Mouse (Mus musculus): Measurements from ENCODE around the gene Ccdc9b. TPM values are rescaled to one million over a fixed set of nuclear protein-coding genes. Genes with fewer than 3 reads are reported as not detected.
A peak's percentile ranks its signal among the peaks of the same experiment; 100 is the strongest.

The Ccdc9b gene
- polyA plus RNA-seq, 1 experiment from 2014 or later: 0.68 TPM

DNA sequence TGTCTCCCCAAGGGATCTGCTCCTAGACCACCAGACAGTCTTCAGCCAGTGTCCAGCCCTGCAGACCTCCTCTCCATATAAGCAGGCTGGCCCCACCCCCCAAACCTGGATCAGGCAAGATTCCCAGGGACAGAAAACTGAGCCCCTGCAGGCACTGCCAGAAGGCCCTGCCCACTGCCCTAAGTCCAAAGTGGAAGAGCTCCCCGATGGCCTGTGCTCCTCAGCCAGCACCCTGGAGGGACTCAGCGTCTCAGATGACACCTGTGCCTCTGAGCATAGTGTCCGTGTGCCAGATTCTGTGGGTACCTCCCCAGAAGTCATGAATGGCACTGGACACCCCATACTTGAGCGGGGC lies 29.8 kb upstream of the Ccdc9b start:
- Histone ChIP-seq H3K9me3 (ENCODE audit: control insufficient read depth, low read length) (no peaks in the 10 kb centered on the region), H3K9ac (ENCODE audit: low read depth, low read length) (no peak overlapping the region), H3K4me3 (ENCODE audit: low read depth, low read length) (no peak overlapping the region), H3K27me3 (ENCODE audit: control insufficient read depth, insufficient read depth, low read length) (no peaks in the 10 kb centered on the region), H3K27ac (ENCODE audit: low read depth, low read length) (no peak overlapping the region), H3K36me3 (ENCODE audit: control insufficient read depth, insufficient read depth, low read length) (no peaks in the 10 kb centered on the region), H3K4me1 (replicated peaks; ENCODE audit: control insufficient read depth, insufficient read depth, low read length) (no peaks in the 10 kb centered on the region), H3K4me2 (replicated peaks; ENCODE audit: low read depth, low read length) (no peak overlapping the region)
- 75% methylated on average over 4 of the region's 4 CpGs for WGBS
- ATAC-seq (ENCODE audit: low FRiP score) (no peak), DNase-seq (ENCODE audit: low spot score) (no peak)

DNA sequence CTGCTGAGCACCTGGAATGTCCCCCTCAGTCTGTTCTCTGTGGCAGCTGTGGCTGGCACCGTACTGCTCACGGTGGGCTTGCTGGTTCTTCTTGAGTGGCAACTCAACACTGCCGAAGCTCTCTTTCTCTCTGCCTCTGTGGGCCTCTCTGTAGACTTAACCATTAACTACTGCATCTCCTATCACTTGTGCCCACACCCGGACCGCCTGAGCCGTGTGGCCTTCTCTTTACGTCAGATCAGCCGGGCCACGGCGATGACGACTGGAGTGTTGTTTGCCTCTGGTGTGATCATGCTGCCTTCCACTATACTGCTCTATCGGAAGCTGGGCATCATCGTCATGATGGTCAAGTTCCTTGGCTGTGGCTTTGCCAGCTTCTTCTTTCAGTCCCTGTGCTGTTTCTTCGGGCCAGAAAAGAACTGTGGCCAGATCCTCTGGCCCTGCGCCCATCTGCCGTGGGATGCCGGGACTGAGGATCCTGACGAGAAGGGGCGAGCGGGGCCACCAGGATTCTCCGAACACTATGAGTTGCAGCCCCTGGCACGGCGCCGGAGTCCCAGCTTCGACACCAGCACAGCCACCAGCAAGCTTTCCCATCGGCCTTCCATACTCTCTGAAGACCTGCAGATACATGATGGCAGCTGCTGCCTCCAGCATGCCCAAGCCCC lies 29.3 kb upstream of the Ccdc9b start:
- DNase-seq (ENCODE audit: low spot score) (no peak), ATAC-seq (ENCODE audit: low FRiP score) (no peak)
- no peak overlapping the region for H3K27ac ChIP-seq (ENCODE audit: low read depth, low read length)
- no peak overlapping the region for H3K4me3 ChIP-seq (ENCODE audit: low read depth, low read length)
- H3K36me3 ChIP-seq (ENCODE audit: control insufficient read depth, insufficient read depth, low read length): no peaks in the 10 kb centered on the region
- H3K9me3 ChIP-seq (ENCODE audit: control insufficient read depth, low read length): no peaks in the 10 kb centered on the region
- 95% methylated on average over 26 of the region's 26 CpGs for WGBS
- no peaks in the 10 kb centered on the region for H3K27me3 ChIP-seq (ENCODE audit: control insufficient read depth, insufficient read depth, low read length)
- H3K9ac ChIP-seq (ENCODE audit: low read depth, low read length): no peak overlapping the region
- H3K4me2 ChIP-seq (replicated peaks; ENCODE audit: low read depth, low read length): no peak overlapping the region
- no peaks in the 10 kb centered on the region for H3K4me1 ChIP-seq (replicated peaks; ENCODE audit: control insufficient read depth, insufficient read depth, low read length)

DNA sequence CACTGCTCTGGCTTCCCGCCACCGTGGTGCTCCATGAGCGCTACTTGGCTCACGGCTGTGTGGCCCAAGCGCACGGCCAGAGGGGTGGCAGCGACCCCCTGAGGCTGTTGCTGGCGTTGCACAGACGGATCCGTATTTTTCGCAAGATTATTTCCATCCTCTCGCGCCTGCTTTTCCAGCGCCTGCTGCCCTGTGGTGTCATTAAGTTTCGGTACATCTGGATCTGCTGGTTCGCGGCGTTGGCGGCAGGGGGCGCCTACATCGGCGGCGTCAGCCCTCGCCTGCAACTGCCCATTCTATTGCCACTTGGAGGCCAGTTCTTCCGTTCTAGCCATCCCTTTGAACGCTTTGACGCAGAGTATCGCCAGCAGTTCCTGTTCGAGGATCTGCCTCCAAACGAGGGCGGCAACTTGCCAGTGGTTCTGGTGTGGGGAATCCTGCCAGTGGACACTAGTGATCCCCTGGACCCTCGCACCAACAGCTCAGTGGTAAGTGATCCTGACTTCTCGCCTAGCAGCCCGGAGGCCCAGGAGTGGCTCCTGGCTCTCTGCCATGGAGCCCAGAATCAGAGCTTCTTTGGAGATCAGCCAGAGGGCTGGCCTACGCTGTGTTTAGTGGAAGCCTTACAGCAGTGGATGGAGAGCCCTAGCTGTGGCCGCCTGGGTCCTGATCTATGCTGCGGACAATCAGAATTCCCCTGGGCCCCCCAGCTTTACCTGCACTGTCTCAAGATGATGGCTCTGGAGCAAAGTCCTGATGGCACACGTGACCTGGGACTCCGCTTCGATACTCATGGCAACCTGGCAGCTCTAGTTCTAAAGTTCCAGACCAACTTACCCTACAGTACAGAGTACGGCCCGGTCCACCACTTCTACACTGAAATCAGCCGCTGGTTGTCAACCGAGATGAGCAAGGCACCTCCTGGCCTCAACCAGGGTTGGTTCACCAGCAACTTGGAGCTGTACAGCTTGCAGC lies 28.4 kb upstream of the Ccdc9b start:
- ATAC-seq (ENCODE audit: low FRiP score): 0 out of 2 replicates have a peak, but pooled peaks have one; percentile 38
- Histone ChIP-seq H3K27ac (ENCODE audit: low read depth, low read length) (no peak overlapping the region), H3K36me3 (ENCODE audit: control insufficient read depth, insufficient read depth, low read length) (no peaks in the 10 kb centered on the region), H3K4me1 (replicated peaks; ENCODE audit: control insufficient read depth, insufficient read depth, low read length) (no peaks in the 10 kb centered on the region), H3K9ac (ENCODE audit: low read depth, low read length) (no peak overlapping the region), H3K9me3 (ENCODE audit: control insufficient read depth, low read length) (no peaks in the 10 kb centered on the region), H3K4me3 (ENCODE audit: low read depth, low read length) (no peak overlapping the region), H3K27me3 (ENCODE audit: control insufficient read depth, insufficient read depth, low read length) (no peaks in the 10 kb centered on the region), H3K4me2 (replicated peaks; ENCODE audit: low read depth, low read length) (peak overlapping the region; percentile 27; the same call in 1 of the 2 replicates)
- peak; percentile 71 for DNase-seq (ENCODE audit: low spot score)
- 28% methylated on average over 44 of the region's 44 CpGs for WGBS

- no peak overlapping the region for H3K9ac ChIP-seq (ENCODE audit: low read depth, low read length)
- no peak overlapping the region for H3K27ac ChIP-seq (ENCODE audit: low read depth, low read length)
- peak overlapping the region; percentile 27; the same call in 1 of the 2 replicates for H3K4me2 ChIP-seq (replicated peaks; ENCODE audit: low read depth, low read length)
- ATAC-seq (ENCODE audit: low FRiP score) (no peak; the same call in 1 of the 2 replicates), DNase-seq (ENCODE audit: low spot score) (no peak)
- H3K4me3 ChIP-seq (ENCODE audit: low read depth, low read length): no peak overlapping the region
- H3K9me3 ChIP-seq (ENCODE audit: control insufficient read depth, low read length): no peaks in the 10 kb centered on the region
- H3K36me3 ChIP-seq (ENCODE audit: control insufficient read depth, insufficient read depth, low read length): no peaks in the 10 kb centered on the region
- no peaks in the 10 kb centered on the region for H3K4me1 ChIP-seq (replicated peaks; ENCODE audit: control insufficient read depth, insufficient read depth, low read length)
- 56% methylated on average over 12 of the region's 12 CpGs for WGBS
- H3K27me3 ChIP-seq (ENCODE audit: control insufficient read depth, insufficient read depth, low read length): no peaks in the 10 kb centered on the region
These were observed 27.7 kb upstream of the Ccdc9b start for GRCm38 (mm10) chr2:118790221-118790550.

DNA sequence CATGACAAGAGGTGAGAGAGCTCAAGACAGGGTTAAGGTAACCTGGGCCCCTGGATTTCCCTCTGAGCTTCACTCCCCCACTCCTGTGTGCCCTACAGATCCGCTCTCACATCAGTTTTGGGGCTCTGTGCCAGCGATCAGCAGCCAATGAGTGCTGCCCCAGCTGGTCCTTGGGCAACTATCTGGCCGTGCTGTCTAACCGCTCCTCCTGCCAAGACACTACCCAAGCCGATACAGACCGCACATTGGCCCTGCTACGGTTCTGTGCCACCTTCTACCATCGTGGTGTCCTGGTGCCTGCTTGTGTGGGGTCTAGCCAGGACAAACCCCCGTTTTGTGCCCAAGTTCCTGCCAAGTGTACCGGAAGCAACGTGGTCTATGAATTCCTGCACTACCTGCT lies 27.0 kb upstream of the Ccdc9b start:
- WGBS: 91% methylated on average over 11 of the region's 11 CpGs
- no peak overlapping the region for H3K4me2 ChIP-seq (replicated peaks; ENCODE audit: low read depth, low read length)

GRCm38 (mm10) chr2:118786525-118786924 lies 24.1 kb upstream of the Ccdc9b start:
- no peaks in the 10 kb centered on the region for H3K9me3 ChIP-seq (ENCODE audit: control insufficient read depth, low read length)
- no peaks in the 10 kb centered on the region for H3K27me3 ChIP-seq (ENCODE audit: control insufficient read depth, insufficient read depth, low read length)
- H3K36me3 ChIP-seq (ENCODE audit: control insufficient read depth, insufficient read depth, low read length): no peaks in the 10 kb centered on the region
- 87% methylated on average over 5 of the region's 5 CpGs for WGBS
- H3K27ac ChIP-seq (ENCODE audit: low read depth, low read length): no peak overlapping the region
- H3K4me1 ChIP-seq (replicated peaks; ENCODE audit: control insufficient read depth, insufficient read depth, low read length): no peaks in the 10 kb centered on the region
- no peak overlapping the region for H3K9ac ChIP-seq (ENCODE audit: low read depth, low read length)
- ATAC-seq (ENCODE audit: low FRiP score) (no peak), DNase-seq (ENCODE audit: low spot score) (no peak)
- no peak overlapping the region for H3K4me2 ChIP-seq (replicated peaks; ENCODE audit: low read depth, low read length)
- no peak overlapping the region for H3K4me3 ChIP-seq (ENCODE audit: low read depth, low read length)

More for the DNA sequence above, 27.0 kb upstream of the Ccdc9b start:
- ATAC-seq (ENCODE audit: low FRiP score) (no peak), DNase-seq (ENCODE audit: low spot score) (no peak)
- no peak overlapping the region for H3K4me3 ChIP-seq (ENCODE audit: low read depth, low read length)
- no peak overlapping the region for H3K9ac ChIP-seq (ENCODE audit: low read depth, low read length)
- no peaks in the 10 kb centered on the region for H3K36me3 ChIP-seq (ENCODE audit: control insufficient read depth, insufficient read depth, low read length)
- no peaks in the 10 kb centered on the region for H3K4me1 ChIP-seq (replicated peaks; ENCODE audit: control insufficient read depth, insufficient read depth, low read length)
- H3K27me3 ChIP-seq (ENCODE audit: control insufficient read depth, insufficient read depth, low read length): no peaks in the 10 kb centered on the region
- H3K9me3 ChIP-seq (ENCODE audit: control insufficient read depth, low read length): no peaks in the 10 kb centered on the region
- H3K27ac ChIP-seq (ENCODE audit: low read depth, low read length): no peak overlapping the region

GRCm38 (mm10) chr2:118783663-118784062 lies 21.2 kb upstream of the Ccdc9b start:
- WGBS: 94% methylated on average over 7 of the region's 7 CpGs
- H3K4me2 ChIP-seq (replicated peaks; ENCODE audit: low read depth, low read length): no peak overlapping the region
- no peaks in the 10 kb centered on the region for H3K36me3 ChIP-seq (ENCODE audit: control insufficient read depth, insufficient read depth, low read length)
- no peaks in the 10 kb centered on the region for H3K27me3 ChIP-seq (ENCODE audit: control insufficient read depth, insufficient read depth, low read length)
- H3K27ac ChIP-seq (ENCODE audit: low read depth, low read length): no peak overlapping the region
- no peak for ATAC-seq (ENCODE audit: low FRiP score)
- H3K4me1 ChIP-seq (replicated peaks; ENCODE audit: control insufficient read depth, insufficient read depth, low read length): peaks cover 3% of the 10 kb centered on the region
- DNase-seq (ENCODE audit: low spot score): no peak
- H3K9ac ChIP-seq (ENCODE audit: low read depth, low read length): no peak overlapping the region
- no peaks in the 10 kb centered on the region for H3K9me3 ChIP-seq (ENCODE audit: control insufficient read depth, low read length)
- H3K4me3 ChIP-seq (ENCODE audit: low read depth, low read length): no peak overlapping the region

DNA sequence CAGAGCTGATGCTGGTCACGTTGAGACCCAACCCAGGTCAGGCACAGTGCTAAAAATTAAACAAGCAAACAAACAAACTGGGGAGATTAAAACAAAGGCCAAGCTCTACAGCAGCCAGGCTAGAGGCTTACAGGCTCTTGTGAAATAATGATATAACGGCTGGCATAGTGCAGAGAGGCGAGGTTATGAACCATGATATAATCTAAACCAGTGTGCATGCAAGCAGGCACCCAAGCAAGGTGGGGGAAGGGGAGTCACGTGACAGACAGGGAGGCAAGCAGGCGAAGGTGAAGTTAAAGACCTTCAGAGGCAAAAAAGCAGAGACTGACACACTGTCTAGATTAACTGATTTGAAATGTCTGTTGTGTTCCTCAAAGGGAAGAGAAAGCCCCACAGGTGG lies 20.6 kb upstream of the Ccdc9b start:
- H3K9ac ChIP-seq (ENCODE audit: low read depth, low read length): no peak overlapping the region
- ATAC-seq (ENCODE audit: low FRiP score) (no peak), DNase-seq (ENCODE audit: low spot score) (no peak)
- no peak overlapping the region for H3K4me3 ChIP-seq (ENCODE audit: low read depth, low read length)
- H3K4me1 ChIP-seq (replicated peaks; ENCODE audit: control insufficient read depth, insufficient read depth, low read length): peaks cover 3% of the 10 kb centered on the region
- H3K27ac ChIP-seq (ENCODE audit: low read depth, low read length): no peak overlapping the region
- 68% methylated on average over 5 of the region's 5 CpGs for WGBS
- H3K4me2 ChIP-seq (replicated peaks; ENCODE audit: low read depth, low read length): no peak overlapping the region
- H3K27me3 ChIP-seq (ENCODE audit: control insufficient read depth, insufficient read depth, low read length): no peaks in the 10 kb centered on the region
- H3K9me3 ChIP-seq (ENCODE audit: control insufficient read depth, low read length): no peaks in the 10 kb centered on the region
- H3K36me3 ChIP-seq (ENCODE audit: control insufficient read depth, insufficient read depth, low read length): no peaks in the 10 kb centered on the region

DNA sequence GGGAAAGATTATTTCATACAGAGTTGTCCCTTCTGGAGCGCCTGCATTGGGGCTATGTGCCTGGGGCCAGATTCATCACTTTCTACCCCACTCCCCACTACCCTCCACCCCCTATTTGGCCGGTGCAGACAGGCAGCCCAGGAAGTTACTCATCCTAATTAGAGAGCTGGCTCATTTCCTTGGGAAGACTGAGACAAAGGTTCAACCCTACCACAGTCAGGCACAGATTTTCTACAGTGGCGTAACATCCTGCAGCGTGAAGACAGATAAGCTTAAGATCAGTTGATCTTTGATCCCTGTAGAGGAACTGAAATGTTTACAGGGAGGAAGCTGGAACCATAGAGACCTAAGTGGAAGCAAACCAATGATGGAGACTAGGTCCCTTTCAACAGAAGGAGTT lies 19.8 kb upstream of the Ccdc9b start:
- Histone ChIP-seq H3K27ac (ENCODE audit: low read depth, low read length) (no peak overlapping the region), H3K4me1 (replicated peaks; ENCODE audit: control insufficient read depth, insufficient read depth, low read length) (peaks cover 3% of the 10 kb centered on the region), H3K4me3 (ENCODE audit: low read depth, low read length) (no peak overlapping the region), H3K36me3 (ENCODE audit: control insufficient read depth, insufficient read depth, low read length) (no peaks in the 10 kb centered on the region), H3K9me3 (ENCODE audit: control insufficient read depth, low read length) (no peaks in the 10 kb centered on the region), H3K4me2 (replicated peaks; ENCODE audit: low read depth, low read length) (no peak overlapping the region), H3K27me3 (ENCODE audit: control insufficient read depth, insufficient read depth, low read length) (no peaks in the 10 kb centered on the region), H3K9ac (ENCODE audit: low read depth, low read length) (no peak overlapping the region)
- WGBS: 78% methylated on average over 4 of the region's 4 CpGs
- ATAC-seq (ENCODE audit: low FRiP score) (no peak), DNase-seq (ENCODE audit: low spot score) (no peak)

All from hindbrain, embryonic 11.5 days (tissue).